Mouse (Mus musculus) limb, embryonic 11.5 days (tissue): ENCODE measurements around the gene Il33. TPM values are rescaled to one million over a fixed set of nuclear protein-coding genes. Genes with fewer than 3 reads are reported as not detected.

ENCODE experiments used
- ATAC-seq: fragments of 200-750 bp; cut with Nextera tagmentation; 2 replicates; pipeline ENCODE4 v1.8.0; 2017; ENCODE audit warnings: low read depth; ENCODE audit not compliant: insufficient number of reproducible peaks, low FRiP score, low TSS enrichment
- DNase-seq: peaks from one replicate; pipeline ENCODE4 v3.0.0-alpha.2; 2015; ENCODE audit warnings: low spot score
- H3K27ac ChIP-seq: fragments of 300-500 bp; sonication (generic); replicated peaks from 2 replicates; pipeline ENCODE4 v1.5.1; 2014; ENCODE audit warnings: low read depth, mild to moderate bottlenecking, low read length
- H3K27me3 ChIP-seq: fragments of 300-500 bp; sonication (generic); 2 replicates; pipeline ENCODE4 v1.6.1; 2014; ENCODE audit warnings: mild to moderate bottlenecking, low read length, mixed read lengths; ENCODE audit not compliant: control insufficient read depth, insufficient read depth
- H3K36me3 ChIP-seq: fragments of 300-500 bp; sonication (generic); 2 replicates; pipeline ENCODE4 v1.6.1; 2014; ENCODE audit warnings: mild to moderate bottlenecking, low read length, moderate library complexity, mixed read lengths; ENCODE audit not compliant: control insufficient read depth, insufficient read depth
- H3K4me1 ChIP-seq: fragments of 300-500 bp; sonication (generic); 2 replicates; pipeline ENCODE4 v1.6.1; 2014; ENCODE audit warnings: low read length, mixed read lengths; ENCODE audit not compliant: control insufficient read depth, insufficient read depth
- H3K4me2 ChIP-seq: fragments of 300-500 bp; sonication (generic); 2 replicates; pipeline ENCODE4 v1.6.1; 2014; ENCODE audit warnings: low read depth, mild to moderate bottlenecking, moderate library complexity; ENCODE audit not compliant: severe bottlenecking
- H3K4me3 ChIP-seq: fragments of 300-500 bp; sonication (generic); 2 replicates; pipeline ENCODE4 v1.5.1; 2014; ENCODE audit warnings: low read depth, low read length
- H3K9ac ChIP-seq: fragments of 300-500 bp; sonication (generic); 2 replicates; pipeline ENCODE4 v1.6.1; 2014; ENCODE audit warnings: mild to moderate bottlenecking, low read length
- H3K9me3 ChIP-seq: fragments of 300-500 bp; sonication (generic); 2 replicates; pipeline ENCODE4 v1.6.1; 2016; ENCODE audit warnings: low read length; ENCODE audit not compliant: control insufficient read depth
- WGBS: fragments of 180-500 bp; shearing (Covaris S2); extraction: QIAGEN DNeasy Blood & Tissue Kit; methylation state at CpG from one replicate; pipeline ENCODE4 v1.1.7; 2014; 5-methylcytosine and 5-hydroxymethylcytosine counted together
- polyA plus RNA-seq: library from polyadenylated mRNA; unstranded; fragments of >200 nt; fragmentation: Nextera tagmentation; extraction: Ambion mirVana; gene quantifications from 2 replicates; pipeline ENCODE4 v1.2.1, GENCODE M21; 2014

The Il33 gene
- polyA plus RNA-seq, 1 experiment from 2014 or later: 0.19 TPM

DNA sequence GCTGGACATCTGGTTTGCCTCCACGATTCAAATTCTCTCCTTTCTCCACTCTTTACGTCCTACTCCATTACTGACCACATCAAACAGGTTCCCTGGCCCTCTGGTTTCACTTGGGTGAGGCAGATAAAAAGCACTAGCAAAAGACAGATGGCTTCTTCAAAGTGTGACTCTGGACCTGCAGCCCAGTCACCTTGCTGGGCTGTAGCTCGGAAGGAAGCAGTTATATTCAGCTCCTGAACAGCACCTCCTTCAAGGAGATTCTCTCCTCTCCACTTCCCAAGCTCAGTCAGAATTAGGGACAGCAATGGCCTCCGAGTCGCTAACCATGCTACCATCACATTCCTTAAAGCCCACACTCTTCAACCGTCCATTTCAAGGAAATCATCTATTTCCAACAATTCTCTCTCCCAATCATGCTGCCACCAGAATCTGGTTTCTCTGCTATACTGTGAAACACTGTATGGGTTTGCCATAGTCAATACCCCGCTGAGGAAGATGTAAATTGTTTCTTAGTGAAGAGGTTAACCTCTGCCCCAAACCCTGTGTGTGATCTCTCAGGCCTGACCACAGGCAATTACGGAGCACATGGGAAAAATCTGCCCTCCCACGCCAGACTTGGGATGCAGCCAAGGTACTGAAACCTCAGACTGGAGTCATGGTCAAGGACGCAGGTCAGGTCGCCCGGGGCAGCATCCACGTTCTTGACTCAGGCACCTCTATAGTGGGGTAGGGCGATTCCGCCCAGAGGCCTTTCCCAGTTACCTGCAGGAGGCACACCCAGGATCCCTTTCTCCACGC, 59.5 kb downstream of the Il33 start:
- Histone ChIP-seq H3K36me3 (no peaks in the 10 kb centered on the region), H3K9me3 (no peaks in the 10 kb centered on the region), H3K4me1 (no peaks in the 10 kb centered on the region), H3K4me3 (no peak overlapping the region), H3K9ac (no peak overlapping the region), H3K27ac (no peak overlapping the region), H3K4me2 (no peak overlapping the region), H3K27me3 (no peaks in the 10 kb centered on the region)
- ATAC-seq (no peak), DNase-seq (no peak)
- 75% methylated on average over 16 of the region's 16 CpGs for WGBS

DNA sequence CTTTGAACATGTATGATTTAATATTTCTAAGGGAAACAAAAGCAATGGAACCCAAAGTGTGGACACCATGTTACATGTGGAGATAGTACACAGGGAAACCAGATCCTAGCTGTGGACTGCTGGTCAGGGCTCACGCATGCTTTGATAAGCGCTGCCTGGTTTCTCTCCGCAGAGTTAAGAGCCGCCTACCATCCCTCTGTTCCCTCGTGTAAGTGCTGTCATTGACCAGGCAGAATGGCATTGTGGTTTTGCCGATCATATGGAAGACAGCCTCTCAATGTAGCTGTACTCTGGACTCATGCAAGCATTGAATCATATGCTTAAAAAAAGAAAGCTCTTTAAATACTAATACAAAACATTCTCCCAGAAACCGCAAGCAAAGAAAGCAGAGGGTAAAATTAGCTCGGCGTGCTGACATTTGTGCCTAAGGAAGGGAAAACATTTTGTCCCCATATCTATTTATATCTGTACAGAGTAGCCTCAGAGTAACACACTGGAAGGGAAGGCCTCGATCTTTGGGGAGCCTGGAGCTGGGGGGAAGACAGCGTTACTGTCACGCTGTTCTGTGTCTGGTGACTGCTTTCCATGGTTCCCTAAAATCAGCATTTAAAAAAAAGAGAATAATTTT, 61.7 kb downstream of the Il33 start:
- no peaks in the 10 kb centered on the region for H3K9me3 ChIP-seq
- WGBS: 92% methylated on average over 12 of the region's 12 CpGs
- DNase-seq (no peak), ATAC-seq (no peak)
- no peak overlapping the region for H3K4me2 ChIP-seq
- no peak overlapping the region for H3K4me3 ChIP-seq
- no peak overlapping the region for H3K27ac ChIP-seq
- no peaks in the 10 kb centered on the region for H3K4me1 ChIP-seq
- no peak overlapping the region for H3K9ac ChIP-seq
- no peaks in the 10 kb centered on the region for H3K27me3 ChIP-seq
- H3K36me3 ChIP-seq: no peaks in the 10 kb centered on the region

DNA sequence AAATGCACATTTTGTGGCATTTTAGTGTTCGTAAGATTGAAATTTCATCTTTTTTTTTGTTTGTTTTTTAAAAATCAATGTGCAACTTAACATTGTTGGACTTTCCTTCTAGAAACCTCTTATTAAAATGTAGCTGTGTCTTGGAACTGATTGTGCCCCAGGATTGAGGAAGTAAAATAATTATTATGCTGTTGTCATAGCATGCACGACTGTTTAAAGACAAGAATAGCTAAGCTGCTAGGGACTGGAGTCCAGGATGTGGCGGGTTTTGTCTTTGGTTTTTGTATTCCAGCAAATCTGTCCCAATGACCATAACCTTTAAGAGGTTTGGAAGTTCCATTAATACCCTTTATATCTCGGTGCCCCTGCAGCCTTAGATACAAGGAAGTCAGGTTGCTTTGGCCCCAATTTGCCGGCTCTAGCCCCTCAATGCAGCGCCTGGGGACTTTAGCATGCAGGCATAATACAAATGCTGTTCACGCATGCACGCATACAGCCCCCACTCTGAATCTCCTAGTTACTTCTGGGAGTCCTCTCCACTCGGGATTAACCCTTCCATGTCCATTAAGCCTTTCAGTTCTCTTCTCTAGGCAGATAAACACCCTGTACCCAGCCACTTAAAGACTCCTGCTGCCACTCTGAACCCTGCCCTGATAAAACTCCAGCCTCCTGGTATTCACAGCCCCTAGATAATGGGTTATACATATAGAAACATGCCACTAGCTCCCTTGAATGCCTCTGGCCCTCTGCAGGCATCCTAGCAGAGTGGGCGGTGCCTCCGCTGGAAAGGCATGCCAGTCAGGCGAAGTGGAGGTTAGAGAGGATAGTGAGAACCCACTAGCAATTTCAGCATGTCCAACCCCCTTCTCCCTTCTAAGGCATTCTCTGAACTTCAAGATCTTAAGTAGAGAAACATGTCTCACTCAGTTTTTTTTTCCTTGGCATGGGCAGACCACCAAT, 75.8 kb downstream of the Il33 start:
- H3K27me3 ChIP-seq: no peaks in the 10 kb centered on the region
- no peaks in the 10 kb centered on the region for H3K36me3 ChIP-seq
- no peaks in the 10 kb centered on the region for H3K9me3 ChIP-seq
- 76% methylated on average over 12 of the region's 12 CpGs for whole genome bisulfite sequencing
- no peak for DNase-seq
- no peak for ATAC-seq
- H3K27ac ChIP-seq: no peak overlapping the region
- no peak overlapping the region for H3K4me3 ChIP-seq
- H3K9ac ChIP-seq: no peak overlapping the region
- no peaks in the 10 kb centered on the region for H3K4me1 ChIP-seq
- H3K4me2 ChIP-seq: no peak overlapping the region

DNA sequence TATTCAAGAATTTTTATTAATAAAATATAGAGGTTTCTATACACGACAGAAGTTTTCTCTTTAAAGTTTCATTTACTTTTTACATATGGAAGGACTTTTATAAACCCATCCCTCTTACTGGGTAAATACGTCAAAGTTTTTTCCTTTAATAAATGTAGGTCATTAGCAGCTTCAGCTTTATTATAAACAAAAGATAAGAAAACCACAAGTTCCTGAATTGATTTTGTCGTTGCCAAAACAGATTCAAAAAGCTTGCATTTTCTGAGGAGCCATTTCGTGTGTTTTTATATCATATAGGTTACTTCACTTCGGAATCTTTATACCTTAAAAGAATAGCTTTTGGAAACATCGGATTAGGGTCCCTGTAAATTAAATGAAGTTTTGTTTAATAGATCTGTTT, 76.6 kb downstream of the Il33 start:
- Histone ChIP-seq H3K9ac (no peak overlapping the region), H3K27ac (no peak overlapping the region), H3K36me3 (no peaks in the 10 kb centered on the region), H3K4me2 (no peak overlapping the region), H3K9me3 (no peaks in the 10 kb centered on the region), H3K4me3 (no peak overlapping the region), H3K4me1 (no peaks in the 10 kb centered on the region), H3K27me3 (no peaks in the 10 kb centered on the region)
- DNase-seq (no peak), ATAC-seq (no peak)
- WGBS: 88% methylated on average over 6 of the region's 6 CpGs

DNA sequence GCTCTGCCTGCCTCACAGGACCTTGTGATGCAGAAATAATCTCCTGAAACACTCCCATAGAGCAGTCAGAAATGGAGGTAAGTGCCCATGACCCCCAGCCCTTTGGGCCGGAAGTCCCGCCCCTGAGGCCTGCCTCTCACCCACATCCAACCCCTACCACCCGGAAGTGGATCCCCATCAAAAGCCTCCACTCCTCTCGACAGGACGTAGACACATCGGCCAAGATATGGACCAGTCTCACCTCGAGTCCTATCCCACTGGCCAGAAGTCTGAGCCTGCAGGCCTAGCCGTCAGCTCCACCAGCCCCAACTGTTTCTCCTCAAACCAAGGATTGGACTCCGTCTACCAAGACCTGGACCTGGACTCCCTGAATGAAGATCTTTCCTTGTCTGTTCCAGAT, 78.7 kb downstream of the Il33 start, which contains the start of gene Trpd52l3:
Trpd52l3 (plus strand) TSS at position 170 of the 400 bp plus-strand sequence.
- no peaks in the 10 kb centered on the region for H3K27me3 ChIP-seq
- 93% methylated on average over 9 of the region's 9 CpGs for WGBS
- no peak within 1 kb of the TSS for H3K9ac ChIP-seq
- H3K4me2 ChIP-seq: no peak within 1 kb of the TSS
- DNase-seq (no peak), ATAC-seq (no peak)
- H3K36me3 ChIP-seq: no peaks in the 10 kb centered on the region
- H3K9me3 ChIP-seq: no peaks in the 10 kb centered on the region
- H3K27ac ChIP-seq: no peak within 1 kb of the TSS
- H3K4me1 ChIP-seq: no peaks in the 10 kb centered on the region
- H3K4me3 ChIP-seq: no peak within 1 kb of the TSS

DNA sequence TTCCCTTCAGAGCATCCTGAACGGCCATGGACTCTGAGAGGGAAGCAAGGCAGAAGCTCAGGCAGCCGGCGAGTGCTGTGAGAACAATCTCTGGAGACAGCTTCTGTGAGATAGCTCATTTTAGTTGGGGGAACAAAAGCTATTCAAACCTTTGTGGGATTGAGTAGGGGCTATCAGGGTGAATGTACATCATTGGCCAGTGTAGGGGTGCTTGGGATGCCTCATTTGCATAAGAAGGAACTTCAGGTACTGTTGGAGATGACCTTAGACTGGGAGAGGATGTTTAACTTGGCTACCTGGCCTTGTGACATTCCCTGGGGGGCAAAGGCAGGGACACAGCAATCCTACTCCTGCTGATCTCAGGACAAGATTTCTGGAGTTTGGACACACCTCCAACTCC, 81.5 kb downstream of the Il33 start:
- Histone ChIP-seq H3K4me3 (no peak overlapping the region), H3K9ac (no peak overlapping the region), H3K27ac (no peak overlapping the region), H3K9me3 (no peaks in the 10 kb centered on the region), H3K36me3 (no peaks in the 10 kb centered on the region), H3K4me1 (no peaks in the 10 kb centered on the region), H3K4me2 (no peak overlapping the region), H3K27me3 (no peaks in the 10 kb centered on the region)
- DNase-seq (no peak), ATAC-seq (no peak)
- 79% methylated on average over 3 of the region's 3 CpGs for WGBS

Other genes with a start within 250 kb of the Il33 start
- gene Mlana, start 227.3 kb upstream of the Il33 start, polyA plus RNA-seq: 0.35 TPM in 1 of 2 replicates, not detected in the other
- 7.9 and 8.2 TPM in 2 replicates for gene 9930021J03Rik, start 119.1 kb upstream of the Il33 start, polyA plus RNA-seq
- gene Ranbp6, start 112.1 kb upstream of the Il33 start, polyA plus RNA-seq: 27.8 and 32.9 TPM in 2 replicates
- gene Trpd52l3, start 78.7 kb downstream of the Il33 start, polyA plus RNA-seq: not detected in 2 replicates
- 83.3 and 89.1 TPM in 2 replicates for gene Uhrf2, start 105.4 kb downstream of the Il33 start, polyA plus RNA-seq